Mouse (Mus musculus): ENCODE results near the gene Spint3.

Gene Spint3

DNA sequence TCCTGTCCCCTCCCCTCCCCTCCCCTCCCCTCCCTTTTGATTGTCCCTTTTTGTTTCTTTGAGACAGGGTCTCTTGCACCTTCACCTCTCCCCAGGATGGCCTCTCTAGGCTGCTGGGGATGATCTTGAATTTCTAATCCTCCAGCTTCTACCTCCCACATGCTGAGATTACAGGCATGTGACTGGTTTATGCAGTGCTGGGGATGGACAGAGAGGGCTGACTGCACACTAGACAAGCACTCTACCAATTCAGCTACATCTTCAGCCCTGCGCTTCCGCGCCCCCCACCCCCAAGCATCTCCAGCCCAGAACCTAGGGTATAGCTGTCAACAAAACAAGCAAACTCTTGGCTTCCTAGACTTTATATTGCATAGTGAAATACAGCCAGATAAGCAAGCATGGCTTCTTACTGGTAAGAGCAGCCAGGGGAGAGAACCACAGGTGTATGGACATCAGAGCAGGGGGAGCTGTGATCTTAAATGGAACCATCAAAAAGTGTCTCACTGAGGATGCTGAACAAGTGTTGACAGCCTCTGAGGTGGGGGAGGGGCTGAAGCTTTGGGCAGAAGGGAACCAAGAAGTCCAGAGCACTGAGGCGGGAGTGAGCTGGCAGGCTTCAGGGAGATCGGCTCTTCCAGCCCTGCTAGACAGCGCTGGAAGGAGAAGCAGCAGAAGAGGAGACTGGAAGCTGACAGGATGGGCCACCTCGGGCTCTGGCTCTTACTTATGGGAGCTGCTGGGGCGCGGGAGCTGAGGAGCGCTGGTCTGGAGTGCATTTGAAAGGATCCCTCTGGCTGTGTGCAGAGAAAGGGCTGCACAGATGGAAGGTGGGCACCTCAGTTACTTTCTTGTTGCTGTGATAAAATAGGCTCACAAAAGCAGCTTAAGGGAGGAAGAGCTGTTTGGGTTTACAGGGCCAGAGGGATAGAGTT is 23.0 kb downstream of the Spint3 start:
- DNase-seq (ENCODE audit: low spot score) = no peak

DNA sequence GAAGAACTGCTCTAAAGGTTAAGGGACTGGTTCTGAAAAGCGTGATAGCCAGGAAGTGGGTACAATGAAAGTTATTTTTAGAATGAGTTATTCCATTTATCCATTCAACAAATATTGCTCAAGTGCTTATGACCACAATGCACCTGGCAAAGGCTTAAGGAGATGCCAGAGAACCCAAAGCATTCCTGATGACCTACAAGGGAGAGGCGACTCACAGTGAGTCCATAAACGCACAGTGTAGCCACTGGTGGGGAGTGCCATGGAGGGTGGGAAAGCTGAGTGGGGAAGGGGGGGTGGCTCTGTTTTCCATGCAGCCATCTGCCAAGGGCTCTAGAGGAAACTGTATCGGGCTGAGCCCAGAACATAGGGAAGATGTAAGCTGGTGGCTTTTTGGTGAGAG is 23.9 kb downstream of the Spint3 start:
- no peak for DNase-seq (ENCODE audit: low spot score)

- no peak for DNase-seq (ENCODE audit: low spot score)
Measured at GRCm38 (mm10) chr2:164544454-164545097, 28.7 kb downstream of the Spint3 start.

- DNase-seq (ENCODE audit: low spot score) = no peak
Measured at GRCm38 (mm10) chr2:164543745-164544144, 29.5 kb downstream of the Spint3 start.

GRCm38 (mm10) chr2:164542598-164542997 is 30.7 kb downstream of the Spint3 start:
- no peak for DNase-seq (ENCODE audit: low spot score)

- no peak for DNase-seq (ENCODE audit: low spot score)
Measured at GRCm38 (mm10) chr2:164542132-164542531, 31.1 kb downstream of the Spint3 start.

- DNase-seq (ENCODE audit: low spot score) = no peak
Measured at GRCm38 (mm10) chr2:164540652-164541427, 32.4 kb downstream of the Spint3 start.

DNA sequence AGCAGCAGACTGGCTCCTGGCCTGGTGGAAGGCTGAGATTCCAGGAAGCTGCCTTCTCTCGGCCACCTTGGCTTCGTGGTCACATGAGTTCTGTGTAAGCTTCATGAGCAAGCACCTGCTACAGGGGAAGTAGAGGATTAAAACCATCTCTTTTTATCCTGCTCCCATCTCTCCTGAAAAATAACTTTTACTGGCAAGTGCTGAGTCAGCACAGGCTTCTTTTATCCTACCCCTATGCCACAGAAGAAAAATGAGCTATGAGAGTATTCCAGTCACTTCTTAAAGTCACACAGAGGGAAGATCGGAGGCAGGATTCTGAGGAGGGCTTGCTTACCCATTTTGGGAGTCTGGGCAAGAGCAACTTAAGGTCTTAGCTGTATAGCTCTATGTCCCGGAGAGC is 36.3 kb downstream of the Spint3 start:
- DNase-seq (ENCODE audit: low spot score) = no peak

DNA sequence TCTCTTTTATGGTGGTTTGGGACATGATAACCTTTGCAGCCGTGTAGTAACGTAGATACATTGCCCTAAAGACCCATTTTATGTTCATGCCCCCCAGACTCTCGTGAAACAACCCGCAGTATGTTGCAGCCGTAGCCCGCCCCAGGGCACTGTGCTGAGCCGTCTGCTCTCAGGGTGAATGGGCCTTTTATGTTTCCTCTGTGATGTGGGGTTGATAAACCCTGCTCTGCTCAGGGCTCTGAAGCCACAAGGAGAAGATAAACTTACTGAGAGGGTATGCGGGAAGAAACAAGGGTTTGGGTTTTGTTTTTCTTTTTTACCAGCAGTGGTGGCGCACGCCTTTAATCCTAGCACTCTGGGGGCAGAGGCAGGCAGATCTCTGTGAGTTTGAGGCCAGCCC is 38.9 kb downstream of the Spint3 start:
- DNase-seq (ENCODE audit: low spot score) = no peak

GRCm38 (mm10) chr2:164531169-164531568 is 42.1 kb downstream of the Spint3 start:
- DNase-seq (ENCODE audit: low spot score) = peak; percentile 65

- DNase-seq (ENCODE audit: low spot score) = no peak
Measured at GRCm38 (mm10) chr2:164528557-164528956, 44.7 kb downstream of the Spint3 start.

DNA sequence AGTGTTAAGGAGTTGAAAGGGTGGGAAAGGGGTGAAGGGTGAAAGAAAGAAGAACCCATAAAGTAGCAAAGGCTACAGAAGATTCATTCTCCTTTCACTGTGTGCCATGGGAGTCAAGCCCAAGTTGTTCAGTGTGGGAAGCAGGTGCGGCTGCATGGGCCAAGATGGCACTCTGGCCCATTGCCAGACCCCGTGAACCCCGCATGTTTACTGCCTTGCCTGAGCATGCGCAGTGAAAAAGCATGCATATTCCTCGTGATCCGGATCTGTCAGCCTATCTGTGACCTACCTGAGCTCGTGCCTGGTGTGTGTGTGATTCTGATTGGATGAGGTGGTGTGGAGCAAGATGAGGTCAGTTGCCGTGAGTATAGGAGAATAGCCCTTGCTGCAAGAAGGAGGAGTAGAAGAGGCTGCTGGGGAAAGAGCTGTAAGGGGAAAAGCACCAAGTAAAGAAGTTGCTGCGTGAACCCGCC is 49.9 kb downstream of the Spint3 start:
- DNase-seq (ENCODE audit: low spot score) = no peak

DNA sequence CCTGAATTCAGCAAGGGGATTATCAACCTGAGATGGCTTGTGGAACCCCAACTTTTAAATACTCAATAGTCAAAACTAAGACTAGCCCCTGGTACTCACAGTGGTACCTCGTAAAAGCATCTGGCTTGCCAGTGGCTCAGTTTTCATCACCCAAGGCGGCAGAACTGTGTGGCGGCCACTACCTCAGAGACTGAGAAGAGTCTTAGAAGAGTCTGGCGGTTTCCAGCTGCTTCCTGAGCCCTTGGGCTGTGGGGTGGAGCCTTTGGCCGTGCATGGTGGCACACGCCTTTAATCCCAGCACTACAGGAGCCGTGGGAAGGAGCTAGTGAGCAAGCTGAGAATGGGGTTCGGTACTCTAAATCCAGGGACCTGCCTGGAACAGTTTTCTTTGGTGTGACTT is 51.0 kb downstream of the Spint3 start:
- DNase-seq (ENCODE audit: low spot score) = no peak

- DNase-seq (ENCODE audit: low spot score) = no peak
Measured at GRCm38 (mm10) chr2:164521841-164522240, 51.4 kb downstream of the Spint3 start.

- DNase-seq (ENCODE audit: low spot score) = no peak
Measured at GRCm38 (mm10) chr2:164520782-164521181, 52.5 kb downstream of the Spint3 start.
